Mouse (Mus musculus): Measurements from ENCODE around the gene Patl2. TPM values are rescaled to one million over a fixed set of nuclear protein-coding genes. Genes with fewer than 3 reads are reported as not detected.

The Patl2 gene
- polyA plus RNA-seq (2014; fragmentation: Nextera tagmentation; extraction: Ambion mirVana): not detected in 2 replicates

DNA sequence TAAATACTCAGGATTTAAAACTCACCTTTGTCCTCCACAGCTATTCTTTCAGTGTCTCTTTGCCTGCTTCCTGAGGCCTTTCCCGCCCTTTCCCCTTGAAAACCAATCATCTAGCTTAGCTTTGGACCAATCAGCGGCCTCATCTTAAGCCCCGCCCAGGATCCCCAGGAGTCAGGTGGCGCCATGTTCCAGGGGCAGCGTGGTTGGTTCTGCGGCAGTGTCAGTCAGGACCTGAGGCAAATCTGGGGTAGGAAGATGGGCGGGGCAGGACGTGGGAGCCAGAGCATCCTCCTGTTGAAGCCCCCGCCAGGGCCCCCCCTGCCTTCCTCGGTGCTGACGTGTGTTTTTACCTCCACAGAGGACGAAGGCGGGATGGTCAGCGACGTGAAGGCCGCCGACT lies at the start of gene Patl2, which contains the start of gene Terb2:
Patl2 (minus strand) TSS at position 84 of the 400 bp plus-strand sequence.
Terb2 (plus strand) TSS at position 167 of the 400 bp plus-strand sequence.
- no peaks in the 10 kb centered on the region for H3K36me3 ChIP-seq (ENCODE audit: control insufficient read depth, insufficient read depth, low read length)

DNA sequence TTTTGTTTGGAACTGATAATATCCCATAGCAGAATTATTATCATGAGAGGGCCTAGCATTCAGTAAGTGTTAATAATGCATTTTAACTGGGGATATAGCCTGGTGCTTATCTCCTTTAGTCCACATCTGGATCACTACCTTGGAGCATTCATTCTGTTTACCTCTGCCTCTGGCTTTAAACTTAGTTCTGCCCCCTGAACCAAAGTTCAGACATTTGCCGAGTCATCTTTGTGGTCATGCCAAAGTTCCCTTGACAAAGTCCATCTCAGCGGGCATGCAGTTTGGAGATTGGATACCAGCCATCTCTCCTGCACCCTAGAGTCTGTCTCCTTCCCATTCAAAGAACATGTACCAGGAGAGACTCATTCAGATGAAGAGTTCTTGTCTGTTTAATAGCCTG lies 49.4 kb upstream of the Patl2 start:
- Histone ChIP-seq H3K4me1 (ENCODE audit: control insufficient read depth, insufficient read depth, low read length) (peaks cover 6% of the 10 kb centered on the region; the same call in 1 of the 2 replicates), H3K4me3 (ENCODE audit: low read depth, low read length) (peak overlapping the region; percentile 48), H3K36me3 (ENCODE audit: control insufficient read depth, insufficient read depth, low read length) (no peaks in the 10 kb centered on the region), H3K27ac (ENCODE audit: low read depth, low read length) (no peak overlapping the region), H3K27me3 (ENCODE audit: control insufficient read depth, insufficient read depth, low read length) (no peaks in the 10 kb centered on the region; the same call in 1 of the 2 replicates), H3K4me2 (peak overlapping the region; percentile 86), H3K9ac (ENCODE audit: low read length) (peak overlapping the region; percentile 58), H3K9me3 (ENCODE audit: control insufficient read depth, low read length) (no peaks in the 10 kb centered on the region)
- DNase-seq (ENCODE audit: low spot score, missing footprints): no peak
- no peak for ATAC-seq (ENCODE audit: low FRiP score)
- WGBS: 78% methylated on average over 2 of the region's 2 CpGs

More for the DNA sequence above, at the start of gene Patl2, which contains the start of gene Terb2:
- no peak within 1 kb of the TSS for H3K4me2 ChIP-seq
- H3K9me3 ChIP-seq (ENCODE audit: control insufficient read depth, low read length): no peaks in the 10 kb centered on the region
- no peak within 1 kb of the TSS for H3K27ac ChIP-seq (ENCODE audit: low read depth, low read length)
- DNase-seq (ENCODE audit: low spot score, missing footprints) (peak; percentile 64), ATAC-seq (ENCODE audit: low FRiP score) (no peak)
- H3K27me3 ChIP-seq (ENCODE audit: control insufficient read depth, insufficient read depth, low read length): no peaks in the 10 kb centered on the region
- H3K9ac ChIP-seq (ENCODE audit: low read length): no peak within 1 kb of the TSS
- no peaks in the 10 kb centered on the region for H3K4me1 ChIP-seq (ENCODE audit: control insufficient read depth, insufficient read depth, low read length)
- no peak within 1 kb of the TSS for H3K4me3 ChIP-seq (ENCODE audit: low read depth, low read length)
- 76% methylated on average over 17 of the region's 17 CpGs for WGBS

DNA sequence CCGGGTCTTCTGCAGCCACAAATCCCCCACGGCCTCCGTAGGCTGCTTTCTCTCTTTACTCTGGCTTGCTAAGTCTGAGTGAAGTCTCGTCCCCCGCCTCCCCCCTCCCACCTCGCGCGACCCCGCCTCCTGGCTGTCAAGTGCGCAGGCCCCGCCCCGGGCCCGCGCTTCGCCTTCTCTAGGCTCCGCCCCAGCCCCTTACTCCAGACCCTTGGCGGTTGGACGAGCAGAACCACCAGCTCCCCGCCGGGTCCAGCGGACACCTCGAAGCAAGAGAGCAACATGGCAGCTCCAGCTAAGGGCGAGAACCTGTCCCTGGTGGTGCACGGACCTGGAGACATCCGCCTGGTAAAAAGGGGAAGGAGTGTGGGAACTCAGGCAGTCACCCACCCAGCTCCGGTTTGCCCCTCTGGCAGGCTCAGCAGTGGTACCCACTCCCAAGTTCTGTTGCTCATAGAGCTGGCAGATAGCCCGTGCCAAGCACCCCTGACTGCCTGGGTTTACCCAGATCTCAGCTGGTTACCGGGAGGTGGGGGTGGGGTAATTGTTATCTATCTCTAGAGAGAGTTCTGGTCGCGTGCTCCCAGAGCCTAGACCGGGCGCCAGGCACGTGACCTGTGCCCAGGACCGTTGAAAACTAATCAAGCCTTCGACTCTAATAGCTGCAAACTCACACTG lies 48.8 kb upstream of the Patl2 start, which contains the start of gene Sord:
Sord (plus strand) TSS at position 139 of the 678 bp plus-strand sequence.
- peak within 1 kb of the TSS; percentile 67 for H3K9ac ChIP-seq (ENCODE audit: low read length)
- ATAC-seq (ENCODE audit: low FRiP score) (peak; percentile 96), DNase-seq (ENCODE audit: low spot score, missing footprints) (peak; percentile 99)
- no peaks in the 10 kb centered on the region for H3K36me3 ChIP-seq (ENCODE audit: control insufficient read depth, insufficient read depth, low read length)
- H3K27me3 ChIP-seq (ENCODE audit: control insufficient read depth, insufficient read depth, low read length): no peaks in the 10 kb centered on the region; the same call in 1 of the 2 replicates
- WGBS: under 1% methylated on average over 35 of the region's 35 CpGs
- H3K4me1 ChIP-seq (ENCODE audit: control insufficient read depth, insufficient read depth, low read length): peaks cover 6% of the 10 kb centered on the region; the same call in 1 of the 2 replicates
- no peaks in the 10 kb centered on the region for H3K9me3 ChIP-seq (ENCODE audit: control insufficient read depth, low read length)
- H3K27ac ChIP-seq (ENCODE audit: low read depth, low read length): peak within 1 kb of the TSS; percentile 78
- H3K4me2 ChIP-seq: peak within 1 kb of the TSS; percentile 86
- H3K4me3 ChIP-seq (ENCODE audit: low read depth, low read length): peak within 1 kb of the TSS; percentile 48

GRCm38 (mm10) chr2:122233759-122234557 lies 48.0 kb upstream of the Patl2 start:
- Histone ChIP-seq H3K36me3 (ENCODE audit: control insufficient read depth, insufficient read depth, low read length) (no peaks in the 10 kb centered on the region), H3K4me3 (ENCODE audit: low read depth, low read length) (peak overlapping the region; percentile 48), H3K4me1 (ENCODE audit: control insufficient read depth, insufficient read depth, low read length) (peaks cover 6% of the 10 kb centered on the region; the same call in 1 of the 2 replicates), H3K9me3 (ENCODE audit: control insufficient read depth, low read length) (no peaks in the 10 kb centered on the region), H3K27ac (ENCODE audit: low read depth, low read length) (peak overlapping the region; percentile 78), H3K9ac (ENCODE audit: low read length) (peak overlapping the region; percentile 67), H3K4me2 (peak overlapping the region; percentile 86), H3K27me3 (ENCODE audit: control insufficient read depth, insufficient read depth, low read length) (no peaks in the 10 kb centered on the region; the same call in 1 of the 2 replicates)
- 7% methylated on average over 26 of the region's 26 CpGs for WGBS
- peak; percentile 96 for DNase-seq (ENCODE audit: low spot score, missing footprints)
- ATAC-seq (ENCODE audit: low FRiP score): peak; percentile 61; the same call in 1 of the 2 replicates

- no peaks in the 10 kb centered on the region for H3K9me3 ChIP-seq (ENCODE audit: control insufficient read depth, low read length)
- H3K9ac ChIP-seq (ENCODE audit: low read length): no peak overlapping the region
- no peak overlapping the region for H3K4me3 ChIP-seq (ENCODE audit: low read depth, low read length)
- WGBS: 51% methylated on average over 5 of the region's 5 CpGs
- ATAC-seq (ENCODE audit: low FRiP score) (no peak), DNase-seq (ENCODE audit: low spot score, missing footprints) (no peak)
- H3K27me3 ChIP-seq (ENCODE audit: control insufficient read depth, insufficient read depth, low read length): no peaks in the 10 kb centered on the region; the same call in 1 of the 2 replicates
- H3K27ac ChIP-seq (ENCODE audit: low read depth, low read length): no peak overlapping the region
- H3K4me1 ChIP-seq (ENCODE audit: control insufficient read depth, insufficient read depth, low read length): peaks cover 6% of the 10 kb centered on the region; the same call in 1 of the 2 replicates
- H3K4me2 ChIP-seq: no peak overlapping the region
- H3K36me3 ChIP-seq (ENCODE audit: control insufficient read depth, insufficient read depth, low read length): no peaks in the 10 kb centered on the region
Observed at GRCm38 (mm10) chr2:122233341-122233740, 47.4 kb upstream of the Patl2 start.

GRCm38 (mm10) chr2:122231616-122232015 lies 45.6 kb upstream of the Patl2 start:
- ATAC-seq (ENCODE audit: low FRiP score) (no peak), DNase-seq (ENCODE audit: low spot score, missing footprints) (no peak)
- Histone ChIP-seq H3K4me3 (ENCODE audit: low read depth, low read length) (no peak overlapping the region), H3K9ac (ENCODE audit: low read length) (no peak overlapping the region), H3K27me3 (ENCODE audit: control insufficient read depth, insufficient read depth, low read length) (no peaks in the 10 kb centered on the region), H3K36me3 (ENCODE audit: control insufficient read depth, insufficient read depth, low read length) (no peaks in the 10 kb centered on the region), H3K4me2 (no peak overlapping the region), H3K27ac (ENCODE audit: low read depth, low read length) (no peak overlapping the region), H3K4me1 (ENCODE audit: control insufficient read depth, insufficient read depth, low read length) (peaks cover 6% of the 10 kb centered on the region; the same call in 1 of the 2 replicates), H3K9me3 (ENCODE audit: control insufficient read depth, low read length) (no peaks in the 10 kb centered on the region)
- WGBS: 65% methylated on average over 9 of the region's 9 CpGs

GRCm38 (mm10) chr2:122230395-122230794 lies 44.4 kb upstream of the Patl2 start:
- H3K9ac ChIP-seq (ENCODE audit: low read length): no peak overlapping the region
- no peak overlapping the region for H3K4me2 ChIP-seq
- DNase-seq (ENCODE audit: low spot score, missing footprints) (no peak), ATAC-seq (ENCODE audit: low FRiP score) (no peak)
- no peaks in the 10 kb centered on the region for H3K9me3 ChIP-seq (ENCODE audit: control insufficient read depth, low read length)
- WGBS: 89% methylated on average over 6 of the region's 6 CpGs
- peaks cover 6% of the 10 kb centered on the region; the same call in 1 of the 2 replicates for H3K4me1 ChIP-seq (ENCODE audit: control insufficient read depth, insufficient read depth, low read length)
- no peak overlapping the region for H3K27ac ChIP-seq (ENCODE audit: low read depth, low read length)
- H3K36me3 ChIP-seq (ENCODE audit: control insufficient read depth, insufficient read depth, low read length): no peaks in the 10 kb centered on the region
- H3K4me3 ChIP-seq (ENCODE audit: low read depth, low read length): no peak overlapping the region
- no peaks in the 10 kb centered on the region for H3K27me3 ChIP-seq (ENCODE audit: control insufficient read depth, insufficient read depth, low read length)

- Histone ChIP-seq H3K9me3 (ENCODE audit: control insufficient read depth, low read length) (no peaks in the 10 kb centered on the region), H3K36me3 (ENCODE audit: control insufficient read depth, insufficient read depth, low read length) (no peaks in the 10 kb centered on the region), H3K27ac (ENCODE audit: low read depth, low read length) (no peak overlapping the region)
Observed at GRCm38 (mm10) chr2:122223654-122224053, 37.7 kb upstream of the Patl2 start.

More at GRCm38 (mm10) chr2:122223654-122224053, 37.7 kb upstream of the Patl2 start:
- Histone ChIP-seq H3K4me3 (ENCODE audit: low read depth, low read length) (no peak overlapping the region), H3K4me1 (ENCODE audit: control insufficient read depth, insufficient read depth, low read length) (no peaks in the 10 kb centered on the region), H3K9ac (ENCODE audit: low read length) (no peak overlapping the region), H3K4me2 (no peak overlapping the region), H3K27me3 (ENCODE audit: control insufficient read depth, insufficient read depth, low read length) (no peaks in the 10 kb centered on the region)
- ATAC-seq (ENCODE audit: low FRiP score) (no peak), DNase-seq (ENCODE audit: low spot score, missing footprints) (no peak)
